Mouse (Mus musculus): ENCODE measurements at regions not wholly inside any gene's neighbourhood (a gene's known extent, or its start where the extent isn't known, plus 50 kb on each side); places are given as distances from the start of the nearest gene placed in this dataset.

DNA sequence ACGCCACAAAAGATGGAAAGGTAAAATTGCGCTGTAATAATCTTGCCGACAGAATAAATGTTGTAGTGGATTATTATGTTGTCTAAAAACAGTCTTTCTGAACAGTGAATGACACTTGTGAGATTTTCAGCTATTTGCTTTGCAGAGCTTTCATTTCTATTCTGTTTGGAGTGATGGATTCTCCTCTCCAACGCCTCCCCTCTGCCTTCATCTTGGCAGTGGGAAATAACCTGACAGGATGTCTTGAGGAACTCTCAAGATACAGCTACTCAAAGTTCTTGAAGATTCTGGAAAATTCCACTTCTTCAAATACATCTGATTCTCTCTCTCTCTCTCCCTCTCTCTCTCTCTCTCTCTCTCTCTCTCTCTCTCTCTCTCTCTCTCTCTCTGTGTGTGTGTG lies 89.6 kb upstream of the Dlx2 start:
- Histone ChIP-seq H3K4me1 (ENCODE audit: control insufficient read depth, insufficient read depth, insufficient read length) (no peaks in the 10 kb centered on the region), H3K27ac (ENCODE audit: insufficient read depth, low read length) (no peak overlapping the region), H3K36me3 (ENCODE audit: control insufficient read depth, insufficient read depth, low read length) (no peaks in the 10 kb centered on the region), H3K27me3 (ENCODE audit: control insufficient read depth, insufficient read depth, low read length) (no peaks in the 10 kb centered on the region), H3K4me3 (ENCODE audit: extremely low read depth, insufficient read depth, insufficient read length) (no peak overlapping the region)
- no peak for DNase-seq (ENCODE audit: low read depth in 1 of 2, low spot score in 2 of 2)
- no peak for TF ChIP-seq CTCF (IDR thresholded peaks at IDR 0.05; ENCODE audit: extremely low read depth, insufficient read depth, insufficient read length, insufficient replicate concordance)
- no peak for TF ChIP-seq POLR2A (IDR thresholded peaks at IDR 0.05; ENCODE audit: low read depth, low read length)
- WGBS = 87% methylated on average over 4 of the region's 4 CpGs

- Histone ChIP-seq H3K4me1 (ENCODE audit: control insufficient read depth, insufficient read depth, insufficient read length) (no peaks in the 10 kb centered on the region), H3K27ac (ENCODE audit: insufficient read depth, low read length) (no peak overlapping the region), H3K4me3 (ENCODE audit: extremely low read depth, insufficient read depth, insufficient read length) (no peak overlapping the region), H3K27me3 (ENCODE audit: control insufficient read depth, insufficient read depth, low read length) (no peaks in the 10 kb centered on the region), H3K36me3 (ENCODE audit: control insufficient read depth, insufficient read depth, low read length) (no peaks in the 10 kb centered on the region)
- 96% methylated on average over 4 of the region's 4 CpGs for WGBS
- no peak for TF ChIP-seq POLR2A (IDR thresholded peaks at IDR 0.05; ENCODE audit: low read depth, low read length)
- no peak for TF ChIP-seq CTCF (IDR thresholded peaks at IDR 0.05; ENCODE audit: extremely low read depth, insufficient read depth, insufficient read length, insufficient replicate concordance)
- no peak for DNase-seq (ENCODE audit: low read depth in 1 of 2, low spot score in 2 of 2)
Measured at GRCm38 (mm10) chr2:71636590-71636989, 90.0 kb upstream of the Dlx2 start.

GRCm38 (mm10) chr2:71640251-71640650 lies 93.7 kb upstream of the Dlx2 start:
- 90% methylated on average over 5 of the region's 5 CpGs for WGBS
- no peak for DNase-seq (ENCODE audit: low read depth in 1 of 2, low spot score in 2 of 2)
- no peaks in the 10 kb centered on the region for H3K4me1 ChIP-seq (ENCODE audit: control insufficient read depth, insufficient read depth, insufficient read length)
- no peak for TF ChIP-seq POLR2A (IDR thresholded peaks at IDR 0.05; ENCODE audit: low read depth, low read length)
- no peak for TF ChIP-seq CTCF (IDR thresholded peaks at IDR 0.05; ENCODE audit: extremely low read depth, insufficient read depth, insufficient read length, insufficient replicate concordance)
- H3K4me3 ChIP-seq (ENCODE audit: extremely low read depth, insufficient read depth, insufficient read length) = no peak overlapping the region
- no peak overlapping the region for H3K27ac ChIP-seq (ENCODE audit: insufficient read depth, low read length)
- H3K27me3 ChIP-seq (ENCODE audit: control insufficient read depth, insufficient read depth, low read length) = no peaks in the 10 kb centered on the region
- no peaks in the 10 kb centered on the region for H3K36me3 ChIP-seq (ENCODE audit: control insufficient read depth, insufficient read depth, low read length)

- no peak for TF ChIP-seq CTCF (IDR thresholded peaks at IDR 0.05; ENCODE audit: extremely low read depth, insufficient read depth, insufficient read length, insufficient replicate concordance)
- TF ChIP-seq POLR2A (IDR thresholded peaks at IDR 0.05; ENCODE audit: low read depth, low read length) = no peak
- 7% methylated on average over 6 of the region's 6 CpGs for WGBS
- no peak overlapping the region for H3K27ac ChIP-seq (ENCODE audit: insufficient read depth, low read length)
Measured at GRCm38 (mm10) chr2:71644038-71644470, 97.5 kb upstream of the Dlx2 start.

DNA sequence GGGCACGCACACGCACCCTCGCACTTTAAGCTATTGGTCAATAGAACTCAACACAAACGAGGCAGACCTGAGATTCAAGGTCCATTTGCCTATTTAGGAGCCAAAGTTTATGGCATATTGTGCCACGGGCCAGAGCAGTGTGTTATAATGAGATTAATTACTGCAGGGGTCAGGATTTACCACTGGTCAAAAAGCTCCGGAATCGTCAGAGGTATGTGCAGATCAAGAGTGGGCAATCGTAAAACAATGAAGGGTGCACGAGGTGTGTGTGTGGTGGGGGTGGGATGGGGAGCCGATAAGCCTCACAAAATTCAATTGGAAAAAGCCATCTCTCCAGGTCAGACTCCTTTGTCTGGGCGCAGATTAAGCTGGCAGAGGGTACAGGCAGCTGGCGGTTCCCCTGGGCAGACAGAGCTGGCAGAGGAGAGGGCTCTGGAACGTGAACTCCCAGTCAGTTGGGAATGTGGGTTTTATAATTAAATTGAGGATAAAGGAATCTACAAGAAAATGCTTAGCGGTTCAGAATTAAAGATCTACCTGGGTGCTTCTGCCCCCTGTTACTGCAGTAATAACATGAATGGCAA lies 97.4 kb upstream of the Itga6 start:
- H3K27ac ChIP-seq (ENCODE audit: insufficient read depth, low read length) = no peak overlapping the region
- no peaks in the 10 kb centered on the region for H3K36me3 ChIP-seq (ENCODE audit: control insufficient read depth, insufficient read depth, low read length)
- no peak for TF ChIP-seq CTCF (IDR thresholded peaks at IDR 0.05; ENCODE audit: extremely low read depth, insufficient read depth, insufficient read length, insufficient replicate concordance)
- TF ChIP-seq POLR2A (IDR thresholded peaks at IDR 0.05; ENCODE audit: low read depth, low read length) = no peak
- no peaks in the 10 kb centered on the region for H3K4me1 ChIP-seq (ENCODE audit: control insufficient read depth, insufficient read depth, insufficient read length)
- no peaks in the 10 kb centered on the region for H3K27me3 ChIP-seq (ENCODE audit: control insufficient read depth, insufficient read depth, low read length)
- no peak overlapping the region for H3K4me3 ChIP-seq (ENCODE audit: extremely low read depth, insufficient read depth, insufficient read length)
- 90% methylated on average over 14 of the region's 14 CpGs for WGBS
- no peak for DNase-seq (ENCODE audit: low read depth in 1 of 2, low spot score in 2 of 2)

More at GRCm38 (mm10) chr2:71644038-71644470, 97.5 kb upstream of the Dlx2 start:
- no peak for DNase-seq (ENCODE audit: low read depth in 1 of 2, low spot score in 2 of 2)
- Histone ChIP-seq H3K4me3 (ENCODE audit: extremely low read depth, insufficient read depth, insufficient read length) (no peak overlapping the region), H3K4me1 (ENCODE audit: control insufficient read depth, insufficient read depth, insufficient read length) (no peaks in the 10 kb centered on the region), H3K27me3 (ENCODE audit: control insufficient read depth, insufficient read depth, low read length) (no peaks in the 10 kb centered on the region), H3K36me3 (ENCODE audit: control insufficient read depth, insufficient read depth, low read length) (no peaks in the 10 kb centered on the region)

DNA sequence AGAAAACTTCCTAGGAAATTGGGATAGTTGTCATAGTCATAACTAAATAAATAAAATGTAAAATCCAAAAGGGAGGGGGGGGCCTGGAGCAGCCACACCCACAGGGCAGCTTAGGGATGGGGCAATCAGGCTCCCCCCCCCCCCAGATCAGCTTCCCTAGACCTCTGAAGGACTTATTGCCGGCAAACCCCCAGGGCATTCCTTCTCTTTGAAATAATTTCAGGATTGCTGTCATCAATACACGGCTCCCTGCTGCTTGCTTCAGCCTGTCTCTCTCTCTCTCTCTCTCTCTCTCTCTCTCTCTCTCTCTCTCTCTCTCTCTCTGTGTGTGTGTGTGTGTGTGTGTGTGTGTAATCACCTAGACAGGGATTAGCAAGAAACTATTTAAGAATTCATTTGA lies 93.8 kb upstream of the Itga6 start:
- Histone ChIP-seq H3K4me1 (ENCODE audit: control insufficient read depth, insufficient read depth, insufficient read length) (no peaks in the 10 kb centered on the region; the same call in 1 of the 2 replicates), H3K27ac (ENCODE audit: insufficient read depth, low read length) (no peak overlapping the region), H3K36me3 (ENCODE audit: control insufficient read depth, insufficient read depth, low read length) (no peaks in the 10 kb centered on the region), H3K27me3 (ENCODE audit: control insufficient read depth, insufficient read depth, low read length) (0 out of 2 replicates have a peak, but pooled peaks cover 1% of the 10 kb centered on the region), H3K4me3 (ENCODE audit: extremely low read depth, insufficient read depth, insufficient read length) (no peak overlapping the region)
- no peak for DNase-seq (ENCODE audit: low read depth in 1 of 2, low spot score in 2 of 2)
- TF ChIP-seq CTCF (IDR thresholded peaks at IDR 0.05; ENCODE audit: extremely low read depth, insufficient read depth, insufficient read length, insufficient replicate concordance) = no peak
- no peak for TF ChIP-seq POLR2A (IDR thresholded peaks at IDR 0.05; ENCODE audit: low read depth, low read length)
- 94% methylated on average over 2 of the region's 2 CpGs for WGBS

DNA sequence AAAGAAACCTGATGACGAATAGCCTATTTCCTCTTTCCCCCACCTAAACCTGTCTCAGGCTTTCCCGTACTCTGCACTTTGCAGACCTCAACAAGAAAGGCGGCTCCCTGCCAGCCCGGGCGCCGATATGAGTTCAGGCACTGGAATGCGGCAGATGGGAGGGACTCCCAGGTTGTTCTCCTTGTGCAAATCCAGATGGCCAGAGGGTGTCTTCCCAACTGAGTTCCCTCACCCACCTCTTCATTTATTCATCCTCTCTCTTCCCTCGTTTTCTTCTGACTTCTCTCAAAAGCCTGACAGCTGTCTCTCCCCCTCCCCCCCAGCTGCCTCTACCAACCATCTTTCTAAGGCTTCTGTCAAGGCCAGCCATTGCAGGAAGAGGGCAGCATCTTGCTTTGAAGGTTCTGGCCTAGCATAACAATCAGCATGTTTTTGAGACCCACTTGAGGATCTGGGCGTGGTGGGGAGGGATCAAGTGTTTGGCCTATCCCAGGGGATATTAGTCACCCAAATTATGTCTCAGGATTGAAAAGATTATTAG lies 93.1 kb upstream of the Itga6 start:
- H3K4me3 ChIP-seq (ENCODE audit: extremely low read depth, insufficient read depth, insufficient read length) = no peak overlapping the region
- H3K4me1 ChIP-seq (ENCODE audit: control insufficient read depth, insufficient read depth, insufficient read length) = no peaks in the 10 kb centered on the region; the same call in 1 of the 2 replicates
- DNase-seq (ENCODE audit: low read depth in 1 of 2, low spot score in 2 of 2) = no peak
- TF ChIP-seq POLR2A (IDR thresholded peaks at IDR 0.05; ENCODE audit: low read depth, low read length) = no peak
- TF ChIP-seq CTCF (IDR thresholded peaks at IDR 0.05; ENCODE audit: extremely low read depth, insufficient read depth, insufficient read length, insufficient replicate concordance) = no peak
- 0 out of 2 replicates have a peak, but pooled peaks cover 2% of the 10 kb centered on the region for H3K27me3 ChIP-seq (ENCODE audit: control insufficient read depth, insufficient read depth, low read length)
- 29% methylated on average over 9 of the region's 9 CpGs for WGBS
- no peak overlapping the region for H3K27ac ChIP-seq (ENCODE audit: insufficient read depth, low read length)
- H3K36me3 ChIP-seq (ENCODE audit: control insufficient read depth, insufficient read depth, low read length) = no peaks in the 10 kb centered on the region

Data from spleen, adult 2 months (tissue).